Mouse (Mus musculus): ENCODE data around the gene Cnnm1. TPM values are rescaled to one million over a fixed set of nuclear protein-coding genes. Genes with fewer than 3 reads are reported as not detected.

Cnnm1 gene
- polyA plus RNA-seq, 1 experiment from 2014 or later: 0.43 TPM

GRCm38 (mm10) chr19:43465601-43466255, 25.5 kb downstream of the Cnnm1 start:
- no peak overlapping the region for H3K27ac ChIP-seq
- ATAC-seq (ENCODE audit: insufficient number of reproducible peaks, insufficient read depth, low FRiP score, low TSS enrichment, low read depth): no peak
- no peaks in the 10 kb centered on the region for H3K27me3 ChIP-seq
- no peak overlapping the region for H3K9ac ChIP-seq (replicated peaks)
- H3K4me1 ChIP-seq (replicated peaks): no peaks in the 10 kb centered on the region
- H3K36me3 ChIP-seq: no peaks in the 10 kb centered on the region
- no peak overlapping the region for H3K4me3 ChIP-seq (replicated peaks)
- WGBS: 94% methylated on average over 14 of the region's 14 CpGs
- no peaks in the 10 kb centered on the region for H3K9me3 ChIP-seq
- no peak overlapping the region for H3K4me2 ChIP-seq

DNA sequence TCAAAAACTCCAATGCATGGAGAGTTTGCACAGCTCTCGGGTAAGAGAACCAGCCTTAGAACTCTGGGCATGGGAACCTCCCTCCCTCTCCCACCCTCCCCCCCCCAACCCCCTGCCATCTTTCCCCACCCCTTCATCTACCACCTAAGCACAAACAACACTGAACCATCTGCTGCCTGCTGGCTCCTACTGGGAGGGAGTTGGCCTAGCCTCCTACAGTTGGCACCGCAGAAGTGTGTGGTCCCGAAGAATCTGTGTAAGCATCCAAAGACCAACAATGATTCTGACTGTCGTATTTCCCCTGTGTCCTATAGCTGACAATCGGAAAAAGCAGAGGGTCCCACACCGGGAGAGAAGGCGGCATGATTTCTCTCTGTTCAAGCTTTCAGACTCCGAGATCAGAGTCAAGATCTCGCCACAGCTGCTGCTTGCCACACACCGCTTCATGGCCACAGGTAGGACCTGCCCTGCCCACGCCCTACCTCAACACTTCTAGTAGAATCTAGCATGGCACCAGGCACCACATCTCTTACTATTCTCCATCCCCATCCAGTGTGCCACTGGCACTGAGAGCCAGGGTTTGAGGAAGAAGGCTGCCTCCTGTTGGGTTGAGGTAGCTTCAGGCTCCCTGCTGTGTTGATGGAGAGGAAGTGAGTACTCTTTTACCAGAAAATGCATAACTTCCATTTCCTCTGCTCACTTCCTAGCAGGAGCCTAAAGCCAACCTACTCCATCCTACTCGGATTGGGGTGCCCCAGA, 27.9 kb downstream of the Cnnm1 start:
- Histone ChIP-seq H3K4me3 (replicated peaks) (no peak overlapping the region), H3K4me2 (no peak overlapping the region)
- 84% methylated on average over 12 of the region's 12 CpGs for WGBS

GRCm38 (mm10) chr19:43469333-43469732, 29.1 kb downstream of the Cnnm1 start:
- Histone ChIP-seq H3K4me1 (replicated peaks) (no peaks in the 10 kb centered on the region), H3K4me3 (replicated peaks) (no peak overlapping the region), H3K4me2 (no peak overlapping the region), H3K27ac (no peak overlapping the region), H3K27me3 (no peaks in the 10 kb centered on the region), H3K36me3 (no peaks in the 10 kb centered on the region), H3K9ac (replicated peaks) (no peak overlapping the region), H3K9me3 (no peaks in the 10 kb centered on the region)
- WGBS: 63% methylated on average over 7 of the region's 7 CpGs
- no peak for ATAC-seq (ENCODE audit: insufficient number of reproducible peaks, insufficient read depth, low FRiP score, low TSS enrichment, low read depth)

More for the DNA sequence above, 27.9 kb downstream of the Cnnm1 start:
- Histone ChIP-seq H3K27me3 (no peaks in the 10 kb centered on the region), H3K9ac (replicated peaks) (no peak overlapping the region), H3K27ac (no peak overlapping the region), H3K4me1 (replicated peaks) (no peaks in the 10 kb centered on the region), H3K36me3 (no peaks in the 10 kb centered on the region), H3K9me3 (no peaks in the 10 kb centered on the region)
- no peak for ATAC-seq (ENCODE audit: insufficient number of reproducible peaks, insufficient read depth, low FRiP score, low TSS enrichment, low read depth)

- no peak overlapping the region for H3K4me2 ChIP-seq
- no peak overlapping the region for H3K4me3 ChIP-seq (replicated peaks)
- 78% methylated on average over 8 of the region's 8 CpGs for WGBS
- no peak overlapping the region for H3K27ac ChIP-seq
- no peak for ATAC-seq (ENCODE audit: insufficient number of reproducible peaks, insufficient read depth, low FRiP score, low TSS enrichment, low read depth)
- no peaks in the 10 kb centered on the region for H3K9me3 ChIP-seq
- H3K9ac ChIP-seq (replicated peaks): no peak overlapping the region
- H3K4me1 ChIP-seq (replicated peaks): no peaks in the 10 kb centered on the region
- no peaks in the 10 kb centered on the region for H3K27me3 ChIP-seq
- no peaks in the 10 kb centered on the region for H3K36me3 ChIP-seq
These were observed 32.1 kb downstream of the Cnnm1 start for GRCm38 (mm10) chr19:43472331-43472730.

DNA sequence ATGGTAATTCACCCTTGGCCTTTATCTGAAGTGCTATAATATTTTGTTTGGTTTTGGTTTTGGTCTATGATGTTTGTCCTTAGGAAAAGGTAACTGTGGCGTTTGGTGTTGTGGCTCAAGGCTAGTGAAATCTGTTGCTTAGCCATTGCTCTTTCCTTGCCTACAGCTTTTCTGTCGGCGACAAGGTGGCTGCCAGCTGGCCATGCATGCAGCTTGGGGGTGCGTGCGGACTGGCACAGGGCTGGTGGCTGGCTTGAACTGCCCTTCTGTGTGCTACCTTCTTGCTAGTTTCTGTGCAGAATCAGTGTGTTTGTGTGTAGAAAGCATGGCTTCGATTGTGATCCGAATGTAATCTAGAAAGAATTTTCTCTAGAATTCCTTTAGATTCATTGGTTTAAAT, 32.5 kb downstream of the Cnnm1 start:
- Histone ChIP-seq H3K4me2 (no peak overlapping the region), H3K4me3 (replicated peaks) (no peak overlapping the region), H3K27me3 (no peaks in the 10 kb centered on the region), H3K36me3 (no peaks in the 10 kb centered on the region), H3K9ac (replicated peaks) (no peak overlapping the region), H3K4me1 (replicated peaks) (no peaks in the 10 kb centered on the region), H3K9me3 (no peaks in the 10 kb centered on the region), H3K27ac (no peak overlapping the region)
- WGBS: 92% methylated on average over 7 of the region's 7 CpGs
- no peak for ATAC-seq (ENCODE audit: insufficient number of reproducible peaks, insufficient read depth, low FRiP score, low TSS enrichment, low read depth)

DNA sequence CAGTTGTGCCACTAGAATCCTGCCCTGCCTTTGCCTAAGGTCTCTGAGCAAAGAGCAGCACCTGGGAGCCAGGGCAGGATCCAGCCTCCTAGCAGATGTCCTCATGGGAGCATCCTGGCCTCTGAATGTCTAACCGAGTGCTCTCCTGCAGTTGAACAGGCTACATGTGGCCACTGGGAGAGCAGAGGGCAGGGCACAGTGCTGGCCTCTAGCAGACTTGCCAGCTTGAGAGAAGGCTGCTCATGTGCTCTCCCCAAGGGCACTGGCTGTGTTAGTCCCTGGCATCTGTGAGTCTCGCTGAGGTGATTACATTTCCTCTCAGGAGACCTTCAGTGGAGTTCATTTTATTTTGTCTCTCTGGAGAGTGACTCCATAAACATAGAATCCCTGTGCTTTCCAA, 35.4 kb downstream of the Cnnm1 start:
- Histone ChIP-seq H3K4me3 (replicated peaks) (no peak overlapping the region), H3K27me3 (no peaks in the 10 kb centered on the region), H3K4me1 (replicated peaks) (0 out of 2 replicates have a peak, but pooled peaks cover 2% of the 10 kb centered on the region), H3K9ac (replicated peaks) (no peak overlapping the region), H3K4me2 (no peak overlapping the region), H3K27ac (no peak overlapping the region), H3K9me3 (no peaks in the 10 kb centered on the region), H3K36me3 (no peaks in the 10 kb centered on the region)
- 44% methylated on average over 2 of the region's 2 CpGs for WGBS
- ATAC-seq (ENCODE audit: insufficient number of reproducible peaks, insufficient read depth, low FRiP score, low TSS enrichment, low read depth): no peak

DNA sequence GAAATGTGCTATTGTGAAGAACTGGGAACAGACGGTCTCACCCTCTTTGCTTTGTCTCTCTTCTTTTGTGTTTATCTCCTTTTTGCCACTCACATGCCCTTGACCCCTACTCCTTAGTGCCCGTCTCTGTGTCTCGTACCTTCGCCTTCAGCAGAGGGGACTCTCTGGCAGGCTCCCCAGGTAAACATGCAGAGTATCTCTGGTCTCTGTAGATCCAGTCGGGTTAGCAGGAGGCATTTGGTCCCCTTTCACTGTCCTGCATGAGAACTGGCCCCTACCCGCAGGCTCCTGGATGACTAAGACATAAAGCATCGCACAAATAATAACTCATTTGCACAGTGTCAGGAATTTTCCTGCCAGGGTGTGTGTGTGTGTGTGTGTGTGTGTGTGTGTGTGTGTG, 35.8 kb downstream of the Cnnm1 start:
- Histone ChIP-seq H3K27me3 (no peaks in the 10 kb centered on the region), H3K4me2 (no peak overlapping the region), H3K36me3 (no peaks in the 10 kb centered on the region), H3K4me3 (replicated peaks) (no peak overlapping the region), H3K27ac (no peak overlapping the region), H3K9ac (replicated peaks) (no peak overlapping the region), H3K4me1 (replicated peaks) (0 out of 2 replicates have a peak, but pooled peaks cover 2% of the 10 kb centered on the region), H3K9me3 (no peaks in the 10 kb centered on the region)
- ATAC-seq (ENCODE audit: insufficient number of reproducible peaks, insufficient read depth, low FRiP score, low TSS enrichment, low read depth): no peak
- WGBS: 77% methylated on average over 7 of the region's 7 CpGs

DNA sequence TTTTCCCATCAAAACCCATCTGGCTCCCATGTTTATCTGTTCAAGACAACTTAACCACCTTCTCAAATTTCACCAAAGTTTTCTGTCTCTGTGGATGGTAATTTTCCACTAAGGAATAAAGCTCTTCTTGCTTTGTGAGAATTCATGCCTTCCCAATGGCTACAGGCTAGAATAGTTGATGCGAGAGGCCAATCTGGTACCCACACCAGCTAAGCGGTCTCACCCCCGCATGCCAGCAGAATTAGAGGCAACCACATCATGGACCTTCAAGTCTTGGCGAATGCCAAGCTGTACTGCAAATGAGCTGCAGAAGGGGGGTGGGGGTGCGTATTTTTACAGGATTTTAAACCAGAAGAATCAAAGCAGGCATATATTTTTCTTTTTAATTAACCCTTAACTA, 37.2 kb downstream of the Cnnm1 start:
- Histone ChIP-seq H3K4me2 (no peak overlapping the region), H3K4me3 (replicated peaks) (no peak overlapping the region), H3K9ac (replicated peaks) (no peak overlapping the region), H3K9me3 (no peaks in the 10 kb centered on the region), H3K4me1 (replicated peaks) (0 out of 2 replicates have a peak, but pooled peaks cover 2% of the 10 kb centered on the region), H3K27me3 (no peaks in the 10 kb centered on the region), H3K27ac (no peak overlapping the region), H3K36me3 (no peaks in the 10 kb centered on the region)
- no peak for ATAC-seq (ENCODE audit: insufficient number of reproducible peaks, insufficient read depth, low FRiP score, low TSS enrichment, low read depth)
- 84% methylated on average over 5 of the region's 5 CpGs for WGBS

GRCm38 (mm10) chr19:43478891-43479290, 38.7 kb downstream of the Cnnm1 start:
- Histone ChIP-seq H3K4me2 (no peak overlapping the region), H3K9ac (replicated peaks) (no peak overlapping the region), H3K9me3 (no peaks in the 10 kb centered on the region), H3K27ac (no peak overlapping the region), H3K4me1 (replicated peaks) (0 out of 2 replicates have a peak, but pooled peaks cover 2% of the 10 kb centered on the region), H3K36me3 (no peaks in the 10 kb centered on the region), H3K27me3 (no peaks in the 10 kb centered on the region), H3K4me3 (replicated peaks) (no peak overlapping the region)
- 20% methylated on average over 5 of the region's 5 CpGs for WGBS
- ATAC-seq (ENCODE audit: insufficient number of reproducible peaks, insufficient read depth, low FRiP score, low TSS enrichment, low read depth): no peak

DNA sequence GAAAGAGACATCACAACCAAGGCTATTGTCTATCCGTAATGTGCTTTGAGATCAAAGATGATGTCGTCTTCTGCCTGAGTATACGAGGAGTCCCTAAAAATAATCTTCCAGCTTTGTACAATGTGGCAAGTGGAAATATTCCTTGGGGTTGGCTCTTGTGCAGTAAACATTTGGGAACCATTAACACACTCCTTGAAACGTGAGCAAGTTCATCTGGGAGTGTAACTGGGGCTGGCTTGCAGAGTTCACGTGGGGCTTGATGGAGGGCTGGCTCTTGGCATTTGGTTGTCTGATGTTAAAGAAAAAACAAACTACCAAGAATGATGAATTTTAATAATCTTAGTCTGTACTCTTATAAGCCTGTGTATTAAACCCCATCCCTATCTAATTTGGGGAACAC, 39.2 kb downstream of the Cnnm1 start:
- no peaks in the 10 kb centered on the region for H3K36me3 ChIP-seq
- no peaks in the 10 kb centered on the region for H3K9me3 ChIP-seq
- ATAC-seq (ENCODE audit: insufficient number of reproducible peaks, insufficient read depth, low FRiP score, low TSS enrichment, low read depth): no peak
- no peaks in the 10 kb centered on the region for H3K27me3 ChIP-seq
- no peak overlapping the region for H3K27ac ChIP-seq
- no peak overlapping the region for H3K9ac ChIP-seq (replicated peaks)
- no peak overlapping the region for H3K4me3 ChIP-seq (replicated peaks)
- 62% methylated on average over 5 of the region's 5 CpGs for WGBS
- H3K4me2 ChIP-seq: no peak overlapping the region
- H3K4me1 ChIP-seq (replicated peaks): 0 out of 2 replicates have a peak, but pooled peaks cover 2% of the 10 kb centered on the region

GRCm38 (mm10) chr19:43480512-43480911, 40.3 kb downstream of the Cnnm1 start:
- Histone ChIP-seq H3K4me2 (no peak overlapping the region), H3K9me3 (no peaks in the 10 kb centered on the region), H3K9ac (replicated peaks) (no peak overlapping the region), H3K27me3 (no peaks in the 10 kb centered on the region), H3K36me3 (no peaks in the 10 kb centered on the region), H3K4me1 (replicated peaks) (0 out of 2 replicates have a peak, but pooled peaks cover 2% of the 10 kb centered on the region), H3K4me3 (replicated peaks) (no peak overlapping the region), H3K27ac (no peak overlapping the region)
- 55% methylated on average over 9 of the region's 9 CpGs for WGBS
- ATAC-seq (ENCODE audit: insufficient number of reproducible peaks, insufficient read depth, low FRiP score, low TSS enrichment, low read depth): no peak

Data from limb, embryonic 12.5 days (tissue).